Mouse (Mus musculus) liver, postnatal 0 days (tissue): Measurements from ENCODE around the gene Mmd2.

ENCODE experiments used
- CTCF ChIP-seq: sonication (generic); IDR thresholded peaks from 2 replicates; pipeline ENCODE4 v1.5.1; 2016; ENCODE audit warnings: antibody characterized with exemption, low read depth
- EP300 ChIP-seq: IDR thresholded peaks from 2 replicates; pipeline ENCODE4 v1.6.1; 2016; ENCODE audit warnings: antibody characterized with exemption, low read depth, mild to moderate bottlenecking

- TF ChIP-seq EP300 (no peak), CTCF (no peak)
Observed at GRCm38 (mm10) chr5:142555866-142556265, 52.7 kb downstream of the Mmd2 start.
